Mouse (Mus musculus) heart, embryonic 12.5 days (tissue): ENCODE data around the gene Psat1. TPM values are rescaled to one million over a fixed set of nuclear protein-coding genes. Genes with fewer than 3 reads are reported as not detected.

Experiments used
- ATAC-seq: fragments of 200-750 bp; cut with Nextera tagmentation; 2 replicates; pipeline ENCODE4 v1.8.0; 2017; ENCODE audit warnings: moderate TSS enrichment, moderate library complexity; ENCODE audit not compliant: insufficient number of reproducible peaks, low FRiP score
- H3K27ac ChIP-seq: fragments of 300-500 bp; sonication (generic); 2 replicates; pipeline ENCODE4 v1.5.1; 2016; ENCODE audit warnings: mild to moderate bottlenecking, moderate library complexity; ENCODE audit not compliant: poor library complexity, severe bottlenecking
- H3K27me3 ChIP-seq: fragments of 300-500 bp; sonication (generic); replicated peaks from 2 replicates; pipeline ENCODE4 v1.6.1; 2016; ENCODE audit warnings: mild to moderate bottlenecking, moderate library complexity
- H3K36me3 ChIP-seq: fragments of 300-500 bp; sonication (generic); 2 replicates; pipeline ENCODE4 v1.6.1; 2016; ENCODE audit warnings: mild to moderate bottlenecking, moderate library complexity
- H3K4me1 ChIP-seq: fragments of 300-500 bp; sonication (generic); replicated peaks from 2 replicates; pipeline ENCODE4 v1.6.1; 2016; ENCODE audit warnings: mild to moderate bottlenecking
- H3K4me2 ChIP-seq: fragments of 300-500 bp; sonication (generic); 2 replicates; pipeline ENCODE4 v1.6.1; 2016; ENCODE audit warnings: mild to moderate bottlenecking, moderate library complexity
- H3K4me3 ChIP-seq: fragments of 300-500 bp; sonication (generic); 2 replicates; pipeline ENCODE4 v1.5.1; 2016; ENCODE audit warnings: mild to moderate bottlenecking
- H3K9ac ChIP-seq: fragments of 300-500 bp; sonication (generic); 2 replicates; pipeline ENCODE4 v1.6.1; 2016; ENCODE audit warnings: mild to moderate bottlenecking, moderate library complexity
- H3K9me3 ChIP-seq: fragments of 300-500 bp; sonication (generic); replicated peaks from 2 replicates; pipeline ENCODE4 v1.6.1; 2016; ENCODE audit warnings: mild to moderate bottlenecking, moderate library complexity
- whole genome bisulfite sequencing: fragments of 180-500 bp; shearing (Covaris S2); methylation state at CpG from one replicate; pipeline ENCODE4 v1.1.7; 2016; 5-methylcytosine and 5-hydroxymethylcytosine counted together
- polyA plus RNA-seq: library from polyadenylated mRNA; unstranded; fragments of >200 nt; fragmentation: Nextera tagmentation; extraction: Ambion mirVana; gene quantifications from 2 replicates; pipeline ENCODE4 v1.2.1, GENCODE M21; 2016

Psat1 gene
- polyA plus RNA-seq, 1 experiment from 2014 or later = 49.8 TPM

GRCm38 (mm10) chr19:15864129-15864528, 83.0 kb downstream of the Psat1 start:
- no peak overlapping the region for H3K4me3 ChIP-seq
- no peak overlapping the region for H3K4me2 ChIP-seq
- no peaks in the 10 kb centered on the region for H3K36me3 ChIP-seq
- H3K27ac ChIP-seq = no peak overlapping the region
- no peak overlapping the region for H3K9ac ChIP-seq
- H3K4me1 ChIP-seq = no peaks in the 10 kb centered on the region
- no peaks in the 10 kb centered on the region for H3K9me3 ChIP-seq
- no peaks in the 10 kb centered on the region for H3K27me3 ChIP-seq
- no peak for ATAC-seq
- 83% methylated on average over 2 of the region's 2 CpGs for WGBS

- no peak for ATAC-seq
- Histone ChIP-seq H3K4me1 (no peaks in the 10 kb centered on the region), H3K27me3 (no peaks in the 10 kb centered on the region)
Measured at GRCm38 (mm10) chr19:15855379-15855778, 91.8 kb downstream of the Psat1 start.

More at GRCm38 (mm10) chr19:15855379-15855778, 91.8 kb downstream of the Psat1 start:
- Histone ChIP-seq H3K36me3 (no peaks in the 10 kb centered on the region), H3K9ac (no peak overlapping the region), H3K9me3 (no peaks in the 10 kb centered on the region), H3K4me2 (no peak overlapping the region), H3K27ac (no peak overlapping the region), H3K4me3 (no peak overlapping the region)
- WGBS = 74% methylated on average over 5 of the region's 5 CpGs

Other genes starting within 250 kb of the Psat1 start
- gene Cep78, start 37.7 kb upstream of the Psat1 start, polyA plus RNA-seq = 16.1 and 16.7 TPM in 2 replicates
- gene Gnaq, start 185.5 kb upstream of the Psat1 start, polyA plus RNA-seq = 18.1 and 18.7 TPM in 2 replicates